Mouse (Mus musculus) hindbrain, embryonic 16.5 days (tissue): Measurements from ENCODE around the gene Pcsk1n. TPM values are rescaled to one million over a fixed set of nuclear protein-coding genes. Genes with fewer than 3 reads are reported as not detected.

Experiments used
- ATAC-seq: fragments of 200-750 bp; cut with Nextera tagmentation; 2 replicates; pipeline ENCODE4 v1.8.0; 2017; ENCODE audit warnings: moderate TSS enrichment, moderate library complexity
- H3K27ac ChIP-seq: fragments of 300-500 bp; sonication (generic); 2 replicates; pipeline ENCODE4 v1.5.1; 2014; ENCODE audit warnings: low read depth, mild to moderate bottlenecking, control low read depth, low read length, moderate library complexity
- H3K27me3 ChIP-seq: fragments of 300-500 bp; sonication (generic); replicated peaks from 2 replicates; pipeline ENCODE4 v1.6.1; 2014; ENCODE audit warnings: low read length; ENCODE audit not compliant: control insufficient read depth, insufficient read depth
- H3K36me3 ChIP-seq: fragments of 300-500 bp; sonication (generic); 2 replicates; pipeline ENCODE4 v1.6.1; 2014; ENCODE audit warnings: mild to moderate bottlenecking, low read length, moderate library complexity, mixed read lengths; ENCODE audit not compliant: control insufficient read depth, insufficient read depth
- H3K4me1 ChIP-seq: fragments of 300-500 bp; sonication (generic); 2 replicates; pipeline ENCODE4 v1.6.1; 2014; ENCODE audit warnings: low read depth, low read length; ENCODE audit not compliant: control insufficient read depth, insufficient read depth
- H3K4me2 ChIP-seq: fragments of 300-500 bp; sonication (generic); 2 replicates; pipeline ENCODE4 v1.6.1; 2014; ENCODE audit warnings: mild to moderate bottlenecking, low read length, control low read depth, moderate library complexity
- H3K4me3 ChIP-seq: fragments of 300-500 bp; sonication (generic); 2 replicates; pipeline ENCODE4 v1.5.1; 2014; ENCODE audit warnings: mild to moderate bottlenecking, low read length, control low read depth, moderate library complexity
- H3K9ac ChIP-seq: fragments of 300-500 bp; sonication (generic); 2 replicates; pipeline ENCODE4 v1.6.1; 2014; ENCODE audit warnings: low read depth, mild to moderate bottlenecking, control low read depth, low read length, moderate library complexity
- H3K9me3 ChIP-seq: fragments of 300-500 bp; sonication (generic); 2 replicates; pipeline ENCODE4 v1.6.1; 2014; ENCODE audit warnings: mild to moderate bottlenecking, low read length, moderate library complexity; ENCODE audit not compliant: control insufficient read depth
- WGBS: fragments of 180-500 bp; shearing (Covaris S2); extraction: QIAGEN DNeasy Blood & Tissue Kit; methylation state at CpG from one replicate; pipeline ENCODE4 v1.1.7; 2014; 5-methylcytosine and 5-hydroxymethylcytosine counted together
- polyA plus RNA-seq: library from polyadenylated mRNA; unstranded; fragments of >200 nt; fragmentation: Nextera tagmentation; extraction: Ambion mirVana; gene quantifications from 2 replicates; pipeline ENCODE4 v1.2.1, GENCODE M21; 2015

The Pcsk1n gene
- polyA plus RNA-seq, 1 experiment from 2014 or later = 325 TPM

GRCm38 (mm10) chrX:7963829-7964626 lies 44.4 kb downstream of the Pcsk1n start:
- Histone ChIP-seq H3K9me3 (no peaks in the 10 kb centered on the region), H3K27me3 (no peaks in the 10 kb centered on the region), H3K27ac (no peak overlapping the region), H3K4me1 (no peaks in the 10 kb centered on the region), H3K9ac (no peak overlapping the region), H3K4me2 (no peak overlapping the region), H3K4me3 (no peak overlapping the region), H3K36me3 (no peaks in the 10 kb centered on the region)
- ATAC-seq = no peak
- WGBS = 82% methylated on average over 7 of the region's 7 CpGs

GRCm38 (mm10) chrX:7966161-7966560 lies 46.5 kb downstream of the Pcsk1n start:
- Histone ChIP-seq H3K9me3 (no peaks in the 10 kb centered on the region), H3K36me3 (no peaks in the 10 kb centered on the region), H3K9ac (no peak overlapping the region), H3K27ac (no peak overlapping the region), H3K4me1 (no peaks in the 10 kb centered on the region), H3K4me3 (no peak overlapping the region), H3K27me3 (no peaks in the 10 kb centered on the region), H3K4me2 (no peak overlapping the region)
- WGBS = 81% methylated on average over 4 of the region's 4 CpGs
- ATAC-seq = no peak

DNA sequence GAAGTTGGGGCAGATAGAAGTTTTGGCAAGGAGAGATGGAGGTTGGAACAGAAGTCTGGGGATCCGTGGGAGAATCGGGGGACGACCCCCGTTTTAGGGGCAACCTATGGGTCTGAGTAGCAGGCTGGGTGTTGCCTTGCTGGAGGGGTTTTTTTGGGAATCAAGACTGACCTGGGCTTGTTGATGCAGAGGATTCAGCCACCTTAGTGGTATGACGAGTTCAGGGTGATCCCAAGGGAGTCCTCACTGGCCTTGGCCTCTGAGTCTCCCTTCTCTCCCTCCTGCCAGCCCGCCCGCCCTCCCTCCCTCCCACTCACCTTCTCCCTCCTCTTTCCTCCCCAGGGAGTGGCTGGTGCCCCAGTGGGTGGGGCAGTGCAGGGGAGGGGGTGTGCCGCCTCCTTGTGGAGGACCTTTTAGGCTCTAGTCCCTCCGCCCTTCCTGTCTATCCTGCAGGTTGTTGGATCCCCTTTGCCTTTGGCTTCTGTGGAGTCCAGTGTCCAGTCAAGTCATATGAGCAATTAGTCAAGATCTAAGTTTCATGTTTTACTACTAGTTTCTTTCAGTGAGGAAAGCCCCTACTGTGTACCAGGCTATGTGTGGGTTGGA lies 48.1 kb downstream of the Pcsk1n start:
- Histone ChIP-seq H3K36me3 (no peaks in the 10 kb centered on the region), H3K27me3 (no peaks in the 10 kb centered on the region), H3K4me1 (no peaks in the 10 kb centered on the region), H3K4me2 (no peak overlapping the region), H3K27ac (no peak overlapping the region), H3K4me3 (no peak overlapping the region), H3K9ac (no peak overlapping the region), H3K9me3 (no peaks in the 10 kb centered on the region)
- no peak for ATAC-seq
- 86% methylated on average over 6 of the region's 9 CpGs for WGBS

DNA sequence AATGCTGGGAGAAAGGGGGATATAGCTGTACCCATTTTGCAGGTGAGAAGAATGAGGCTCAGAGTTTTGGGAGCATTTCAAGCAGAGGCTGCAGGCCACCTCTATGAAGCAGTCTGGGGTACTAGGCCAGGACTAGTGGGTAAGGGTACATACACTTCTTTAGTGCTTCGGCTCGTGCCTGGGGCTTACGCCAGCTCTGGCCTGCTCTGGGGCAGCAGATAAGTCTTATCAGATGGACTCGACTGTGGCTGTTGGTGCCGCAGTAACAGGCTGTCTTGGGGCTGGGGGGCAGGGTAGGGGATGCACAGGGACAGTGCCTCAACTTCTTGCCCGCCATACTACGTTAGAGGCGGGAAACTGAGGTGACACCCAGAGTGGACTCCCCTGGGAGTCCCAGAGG lies 48.6 kb downstream of the Pcsk1n start:
- Histone ChIP-seq H3K4me3 (no peak overlapping the region), H3K27me3 (no peaks in the 10 kb centered on the region), H3K4me2 (no peak overlapping the region), H3K4me1 (no peaks in the 10 kb centered on the region), H3K9me3 (no peaks in the 10 kb centered on the region), H3K27ac (no peak overlapping the region), H3K9ac (no peak overlapping the region), H3K36me3 (no peaks in the 10 kb centered on the region)
- 86% methylated on average over 8 of the region's 8 CpGs for WGBS
- ATAC-seq = no peak

GRCm38 (mm10) chrX:7968899-7969298 lies 49.3 kb downstream of the Pcsk1n start:
- Histone ChIP-seq H3K36me3 (no peaks in the 10 kb centered on the region), H3K27me3 (no peaks in the 10 kb centered on the region), H3K9ac (no peak overlapping the region), H3K9me3 (no peaks in the 10 kb centered on the region), H3K4me3 (no peak overlapping the region), H3K4me1 (no peaks in the 10 kb centered on the region), H3K4me2 (no peak overlapping the region), H3K27ac (no peak overlapping the region)
- WGBS = 90% methylated on average over 3 of the region's 3 CpGs
- no peak for ATAC-seq

- Histone ChIP-seq H3K4me3 (no peak overlapping the region), H3K27ac (no peak overlapping the region), H3K36me3 (no peaks in the 10 kb centered on the region), H3K9me3 (no peaks in the 10 kb centered on the region), H3K4me1 (no peaks in the 10 kb centered on the region), H3K27me3 (no peaks in the 10 kb centered on the region), H3K4me2 (no peak overlapping the region), H3K9ac (no peak overlapping the region)
- WGBS = 69% methylated on average over 3 of the region's 4 CpGs
- no peak for ATAC-seq
Observed at GRCm38 (mm10) chrX:7971292-7971691, 51.7 kb downstream of the Pcsk1n start.

Other genes starting within 250 kb of the Pcsk1n start
- gene Plp2, start 248.4 kb upstream of the Pcsk1n start, polyA plus RNA-seq = 21.1 and 24.8 TPM in 2 replicates
- gene Magix, start 238.6 kb upstream of the Pcsk1n start, polyA plus RNA-seq = 0.25 and 0.45 TPM in 2 replicates
- 45.7 and 51.2 TPM in 2 replicates for gene Gpkow, start 222.7 kb upstream of the Pcsk1n start, polyA plus RNA-seq
- 31.6 and 36.3 TPM in 2 replicates for gene Wdr45, start 205.5 kb upstream of the Pcsk1n start, polyA plus RNA-seq
- gene Gm45208, start 197.6 kb upstream of the Pcsk1n start, polyA plus RNA-seq = not detected in 2 replicates
- gene Praf2, start 191.4 kb upstream of the Pcsk1n start, polyA plus RNA-seq = 143 and 144 TPM in 2 replicates
- 52.8 and 55.8 TPM in 2 replicates for gene Ccdc120, start 168.9 kb upstream of the Pcsk1n start, polyA plus RNA-seq
- 20.4 and 25.3 TPM in 2 replicates for gene Tfe3, start 157.3 kb upstream of the Pcsk1n start, polyA plus RNA-seq
- gene Gripap1, start 130.1 kb upstream of the Pcsk1n start, polyA plus RNA-seq = 61.5 and 71.9 TPM in 2 replicates
- 5.3 and 6.4 TPM in 2 replicates for gene Kcnd1, start 97.5 kb upstream of the Pcsk1n start, polyA plus RNA-seq
- gene Otud5, start 78.5 kb upstream of the Pcsk1n start, polyA plus RNA-seq = 34.2 and 41.2 TPM in 2 replicates
- gene Pim2, start 41.6 kb upstream of the Pcsk1n start, polyA plus RNA-seq = 25.7 and 27.0 TPM in 2 replicates
- gene Slc35a2, start 35.8 kb upstream of the Pcsk1n start, polyA plus RNA-seq = 50.7 and 50.9 TPM in 2 replicates
- gene Pqbp1, start 20.6 kb upstream of the Pcsk1n start, polyA plus RNA-seq = 204 and 212 TPM in 2 replicates
- 161 and 163 TPM in 2 replicates for gene Timm17b, start 20.5 kb upstream of the Pcsk1n start, polyA plus RNA-seq
- not detected in 2 replicates for gene Gm10491, start 12.0 kb upstream of the Pcsk1n start, polyA plus RNA-seq
- not detected in 2 replicates for gene Gm10490, start 10.3 kb upstream of the Pcsk1n start, polyA plus RNA-seq
- 0.15 TPM in 1 of 2 replicates, not detected in the other for gene Eras, start 8.8 kb downstream of the Pcsk1n start, polyA plus RNA-seq
- 70.2 and 75.9 TPM in 2 replicates for gene Hdac6, start 28.1 kb downstream of the Pcsk1n start, polyA plus RNA-seq
- 0.08 and 0.26 TPM in 2 replicates for gene Gata1, start 58.2 kb downstream of the Pcsk1n start, polyA plus RNA-seq
- 0.25 and 0.49 TPM in 2 replicates for gene Glod5, start 98.7 kb downstream of the Pcsk1n start, polyA plus RNA-seq
- 34.2 and 41.4 TPM in 2 replicates for gene Suv39h1, start 154.9 kb downstream of the Pcsk1n start, polyA plus RNA-seq
- gene Was, start 170.7 kb downstream of the Pcsk1n start, polyA plus RNA-seq = 0.28 and 0.29 TPM in 2 replicates
- gene Wdr13, start 213.1 kb downstream of the Pcsk1n start, polyA plus RNA-seq = 65.0 and 65.9 TPM in 2 replicates
- 269 and 303 TPM in 2 replicates for gene Rbm3, start 226.1 kb downstream of the Pcsk1n start, polyA plus RNA-seq